Mouse (Mus musculus) cerebral cortex, adult 2 months (tissue): ENCODE results near the gene Abcb4.

Experiments used
- WGBS: fragments of 180-500 bp; shearing (Covaris S2); methylation state at CpG from one replicate; pipeline ENCODE4 v1.1.7; 2018; 5-methylcytosine and 5-hydroxymethylcytosine counted together

Abcb4 gene

DNA sequence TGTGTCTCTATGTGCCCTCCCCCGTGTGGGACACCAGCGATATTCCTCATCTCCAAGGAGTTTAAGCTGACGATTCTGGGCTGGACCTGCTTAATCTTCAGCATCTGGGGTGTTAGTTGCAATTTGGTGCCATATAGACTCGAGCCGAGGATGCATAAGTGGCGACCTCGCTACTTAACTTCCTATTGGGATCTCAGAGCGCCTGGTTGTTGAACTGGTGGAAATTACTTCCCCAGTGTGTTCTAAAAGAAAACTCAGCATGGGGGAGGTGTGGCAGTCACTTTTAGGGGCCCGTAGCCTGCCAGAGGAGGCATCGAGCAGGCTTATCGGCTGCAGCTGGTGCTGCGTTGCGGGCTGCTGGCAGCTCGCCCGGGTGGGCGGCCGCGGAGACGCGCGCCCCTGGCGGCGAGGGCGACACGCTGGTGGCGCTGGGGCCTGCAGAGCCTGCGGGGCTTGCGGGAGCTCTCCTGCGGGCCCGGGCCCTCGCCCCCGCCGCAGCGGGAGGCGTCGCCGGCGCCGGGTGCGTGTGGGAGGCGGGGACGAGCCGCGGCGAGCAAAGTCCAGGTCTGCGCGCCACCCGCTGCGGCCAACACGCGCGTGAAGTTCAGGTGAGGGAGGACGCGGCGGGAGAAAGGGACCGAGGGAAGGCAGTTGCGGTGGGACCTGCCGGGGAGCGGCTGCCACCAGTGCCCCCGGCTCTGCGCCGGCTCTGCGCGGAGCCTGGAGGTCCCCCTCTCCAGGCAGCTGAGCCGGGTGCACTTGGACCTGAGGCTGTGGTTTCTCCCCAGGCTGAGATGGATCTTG lies at the start of gene Abcb4:
Abcb4 (plus strand) TSS at position 418 of the 804 bp plus-strand sequence.
- under 1% methylated on average over 65 of the region's 65 CpGs for whole genome bisulfite sequencing

DNA sequence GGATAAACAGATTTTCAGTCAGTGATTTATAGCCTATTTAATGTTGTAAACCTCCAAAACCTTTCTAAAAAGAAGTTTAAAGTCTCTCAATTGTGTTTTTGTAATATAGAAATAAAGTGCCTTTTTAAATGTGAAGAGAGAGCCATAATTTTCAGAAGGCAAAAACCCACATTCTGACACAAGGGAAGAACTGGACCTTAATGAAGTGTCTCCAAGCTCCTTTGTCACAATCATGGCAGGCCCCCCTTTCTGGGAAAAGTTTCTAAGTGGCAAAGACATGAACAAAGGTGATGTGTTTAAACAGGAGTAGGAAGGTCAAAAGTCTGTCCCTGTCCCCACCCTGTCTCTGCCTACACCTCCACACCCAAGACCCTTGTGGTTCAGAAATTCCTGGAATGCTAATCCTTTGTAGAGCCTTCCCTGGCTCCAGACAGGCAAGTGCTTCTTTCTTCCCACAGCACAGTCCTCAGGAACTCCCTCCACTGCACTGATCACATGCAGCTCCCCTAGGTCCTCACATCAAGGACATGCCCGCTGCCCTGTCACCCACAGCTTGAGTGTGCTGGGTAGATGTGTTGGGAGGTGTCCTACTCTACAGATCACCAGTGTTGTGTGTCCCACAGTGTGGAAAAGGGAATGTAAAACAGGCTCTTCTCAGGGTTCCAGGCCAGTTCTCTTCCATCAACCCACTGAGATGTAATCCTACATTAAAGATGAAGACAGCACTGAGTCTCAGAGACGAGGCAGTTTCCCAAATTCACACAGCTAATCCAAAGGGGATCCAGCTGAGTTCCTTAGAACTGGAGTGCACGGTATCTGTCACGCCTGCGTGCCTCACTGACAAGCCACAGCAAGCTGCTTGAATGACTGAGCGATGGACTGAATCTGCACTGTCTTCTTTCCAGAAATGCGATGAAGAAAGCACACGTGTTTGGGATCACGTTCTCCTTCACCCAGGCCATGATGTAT lies 44.6 kb upstream of the Abcb4 start:
- 74% methylated on average over 8 of the region's 9 CpGs for WGBS

- WGBS: 76% methylated on average over 4 of the region's 4 CpGs
Measured at GRCm38 (mm10) chr5:8850851-8851250, 42.7 kb upstream of the Abcb4 start.

GRCm38 (mm10) chr5:8857201-8857600 lies 36.3 kb upstream of the Abcb4 start:
- 83% methylated on average over 6 of the region's 6 CpGs for WGBS

DNA sequence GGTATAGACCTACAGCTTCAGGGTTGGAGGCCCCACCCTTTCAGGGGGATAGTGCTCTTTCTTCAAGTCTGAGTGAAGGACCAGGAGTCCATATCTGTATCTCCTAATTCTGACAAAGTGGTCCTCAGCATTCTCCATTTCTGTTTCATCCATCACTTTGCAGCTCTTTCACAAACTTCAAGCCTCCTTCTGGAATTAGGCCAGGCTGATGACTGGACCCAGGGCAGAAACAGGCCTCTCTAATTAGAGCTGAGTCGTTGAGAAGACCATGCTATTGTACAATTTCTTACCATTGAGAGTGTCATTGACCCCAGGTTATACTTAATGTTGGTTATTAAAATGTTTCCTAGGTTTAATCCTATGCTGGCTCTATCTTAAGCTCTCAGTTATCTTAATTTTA lies 31.7 kb upstream of the Abcb4 start:
- WGBS: 80% methylated on average over 1 of the region's 1 CpGs

DNA sequence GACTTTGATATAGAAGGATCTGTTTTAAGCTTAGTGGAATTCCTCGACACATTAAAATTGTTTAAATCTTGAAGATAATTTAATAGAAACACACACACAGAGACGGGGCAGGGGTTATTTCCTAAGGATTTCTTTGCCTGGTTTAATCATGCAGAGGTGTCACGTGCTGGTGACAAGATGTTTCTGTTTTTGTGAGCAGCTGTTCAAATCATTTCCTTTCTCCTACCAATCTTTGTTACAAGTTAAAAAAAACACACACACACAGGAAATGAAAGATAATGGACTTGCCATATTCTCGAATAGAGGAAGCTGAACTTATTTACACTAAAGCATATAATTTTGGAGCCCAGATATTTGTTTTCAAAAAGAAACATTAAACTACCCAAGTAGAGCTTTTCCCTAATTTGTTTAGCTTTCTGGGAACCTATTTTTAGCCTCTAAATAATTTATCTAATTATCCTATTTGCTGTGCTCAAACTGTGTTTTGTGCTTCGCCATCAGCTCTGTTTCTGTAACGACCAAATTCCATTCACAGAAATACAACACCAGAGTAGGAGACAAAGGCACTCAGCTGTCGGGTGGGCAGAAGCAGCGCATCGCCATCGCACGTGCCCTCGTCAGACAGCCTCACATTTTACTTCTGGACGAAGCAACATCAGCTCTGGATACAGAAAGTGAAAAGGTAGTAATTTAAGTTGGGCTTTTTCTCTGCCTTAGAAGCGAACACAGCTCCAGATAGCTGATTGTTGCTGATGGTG lies 29.8 kb upstream of the Abcb4 start:
- 75% methylated on average over 14 of the region's 14 CpGs for WGBS

DNA sequence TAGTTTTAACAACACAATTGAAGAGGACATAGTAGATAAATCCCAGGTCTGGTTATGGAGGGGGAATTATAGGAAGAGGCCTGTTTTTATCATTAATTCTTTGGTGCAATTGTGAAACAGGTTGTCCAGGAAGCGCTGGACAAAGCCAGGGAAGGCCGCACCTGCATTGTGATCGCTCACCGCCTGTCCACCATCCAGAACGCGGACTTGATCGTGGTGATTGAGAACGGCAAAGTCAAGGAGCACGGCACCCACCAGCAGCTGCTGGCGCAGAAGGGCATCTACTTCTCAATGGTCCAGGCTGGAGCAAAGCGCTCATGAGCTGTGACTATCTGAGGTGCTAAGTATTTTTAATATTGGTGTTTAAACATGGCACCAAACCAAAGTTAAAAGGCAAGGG lies 27.9 kb upstream of the Abcb4 start:
- WGBS: 98% methylated on average over 11 of the region's 11 CpGs

DNA sequence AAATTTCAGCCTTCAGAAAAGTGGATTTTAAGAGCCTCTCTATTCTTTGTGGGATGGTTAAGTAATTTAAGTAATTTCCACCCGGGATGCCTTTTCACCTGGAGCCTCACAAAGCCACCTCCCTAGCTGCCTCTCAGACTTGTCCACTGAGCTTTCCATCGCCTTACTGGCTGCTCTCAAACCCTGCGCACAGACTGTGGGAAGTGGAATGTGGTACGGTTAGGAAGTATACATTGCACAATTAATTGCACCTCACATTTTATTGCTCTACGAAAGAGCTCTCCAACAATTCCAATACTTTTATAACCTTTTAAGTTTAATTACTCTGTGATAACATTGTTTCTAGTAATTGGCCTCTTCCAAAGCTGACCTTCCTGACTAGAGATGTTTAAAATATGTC lies 27.2 kb upstream of the Abcb4 start:
- WGBS: 92% methylated on average over 5 of the region's 5 CpGs

GRCm38 (mm10) chr5:8868019-8868418 lies 25.5 kb upstream of the Abcb4 start:
- WGBS: 15% methylated on average over 1 of the region's 1 CpGs

GRCm38 (mm10) chr5:8872979-8873915 lies 20.3 kb upstream of the Abcb4 start:
- WGBS: 93% methylated on average over 6 of the region's 6 CpGs

- 77% methylated on average over 2 of the region's 2 CpGs for WGBS
Measured at GRCm38 (mm10) chr5:8877086-8877485, 16.4 kb upstream of the Abcb4 start.

GRCm38 (mm10) chr5:8877800-8878199 lies 15.7 kb upstream of the Abcb4 start:
- 78% methylated on average over 5 of the region's 5 CpGs for WGBS

DNA sequence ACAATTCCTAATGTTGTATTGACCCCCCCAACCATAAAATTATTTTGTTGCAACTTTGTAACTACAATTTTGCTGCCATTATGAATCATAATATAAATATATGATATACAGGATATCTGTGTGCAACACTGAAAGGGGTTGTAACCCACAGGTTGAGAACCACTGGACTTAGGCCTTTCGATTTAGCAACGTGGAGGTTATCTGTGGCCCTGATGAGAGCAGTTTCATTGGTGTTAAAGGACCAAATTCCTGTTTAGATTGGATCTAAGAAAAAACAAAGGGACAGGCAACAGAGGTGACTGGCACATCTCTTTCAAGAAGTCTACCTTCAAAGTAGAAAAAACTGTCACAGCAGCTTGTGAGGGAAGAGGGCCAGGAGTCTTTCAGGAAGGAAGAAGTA lies 7.7 kb upstream of the Abcb4 start:
- 86% methylated on average over 2 of the region's 2 CpGs for WGBS

DNA sequence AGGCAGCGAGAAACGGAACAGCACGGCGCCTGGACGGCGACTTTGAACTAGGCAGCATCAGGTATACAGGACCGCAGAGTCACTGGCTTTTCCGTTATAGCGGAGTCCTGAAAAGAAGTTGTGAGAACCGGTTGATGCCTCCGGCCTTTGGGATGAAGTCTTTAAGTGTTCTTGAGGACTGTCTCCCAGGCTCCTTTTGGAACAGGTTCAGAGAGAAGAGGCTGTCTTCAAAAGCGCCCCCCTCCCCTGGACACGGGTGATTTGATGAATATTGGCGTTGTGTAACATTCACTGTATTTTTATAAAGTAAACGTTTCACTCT lies 548 bp downstream of the Abcb4 start:
- 6% methylated on average over 15 of the region's 15 CpGs for WGBS

GRCm38 (mm10) chr5:8894641-8895490 lies 1.3 kb downstream of the Abcb4 start:
- WGBS: 74% methylated on average over 15 of the region's 15 CpGs

DNA sequence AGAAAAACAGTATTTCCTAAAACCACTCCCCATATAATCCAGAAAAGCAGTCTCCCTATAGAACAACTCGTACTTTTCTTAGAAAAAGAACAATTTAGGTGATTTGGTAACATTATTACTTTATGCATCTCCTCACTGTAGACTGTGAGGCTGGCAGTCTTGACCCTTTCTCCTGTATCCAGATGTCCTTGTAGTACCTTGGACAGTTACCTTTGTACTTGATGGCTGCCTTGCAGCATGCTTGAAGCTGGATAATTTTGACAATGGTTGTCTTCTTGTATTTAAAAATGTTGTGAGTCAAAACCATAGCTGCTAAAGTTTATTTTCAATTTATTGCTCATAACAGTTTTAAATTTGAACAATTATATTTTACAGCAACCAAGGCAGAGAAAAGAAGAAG lies 2.7 kb downstream of the Abcb4 start:
- 89% methylated on average over 1 of the region's 1 CpGs for WGBS

DNA sequence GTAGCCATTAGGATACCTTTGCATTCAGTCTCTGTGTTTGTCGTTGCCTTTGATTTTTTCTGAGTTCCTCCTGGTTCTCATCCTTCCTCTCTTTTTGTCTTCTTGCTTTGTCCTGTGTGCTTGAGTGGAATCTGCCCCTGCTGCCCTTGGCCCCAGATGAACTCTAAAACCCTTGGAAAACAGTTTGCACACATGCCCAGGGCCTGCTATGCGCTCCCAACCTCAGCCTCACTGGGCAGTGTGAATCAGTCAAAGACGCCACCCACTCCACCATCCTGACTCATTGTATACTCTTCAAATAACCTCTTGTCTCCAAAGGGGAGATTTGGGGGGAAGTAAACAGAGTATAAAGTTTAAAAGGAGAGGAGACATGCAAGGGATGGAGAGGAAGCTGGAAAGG lies 4.7 kb downstream of the Abcb4 start:
- 77% methylated on average over 3 of the region's 3 CpGs for WGBS

- 84% methylated on average over 1 of the region's 1 CpGs for WGBS
Measured at GRCm38 (mm10) chr5:8901001-8901400, 7.5 kb downstream of the Abcb4 start.

- 77% methylated on average over 6 of the region's 6 CpGs for WGBS
Measured at GRCm38 (mm10) chr5:8902141-8902817, 8.8 kb downstream of the Abcb4 start.
